Mouse (Mus musculus) heart, postnatal 0 days (tissue): ENCODE results near the gene 1700010I14Rik. TPM values are rescaled to one million over a fixed set of nuclear protein-coding genes. Genes with fewer than 3 reads are reported as not detected.

Experiments used
- ATAC-seq: fragments of 200-750 bp; cut with Nextera tagmentation; 2 replicates; pipeline ENCODE4 v1.8.0; 2017; ENCODE audit warnings: low read depth, moderate number of reproducible peaks, moderate library complexity; ENCODE audit not compliant: insufficient read depth
- DNase-seq: peaks from one replicate; pipeline ENCODE4 v3.0.0-alpha.2; 2016; ENCODE audit warnings: low spot score
- H3K27ac ChIP-seq: fragments of 300-500 bp; sonication (generic); 2 replicates; pipeline ENCODE4 v1.5.1; 2014; ENCODE audit warnings: low read depth, mild to moderate bottlenecking
- H3K27me3 ChIP-seq: fragments of 300-500 bp; sonication (generic); 2 replicates; pipeline ENCODE4 v1.6.1; 2014; ENCODE audit warnings: low read length, mixed read lengths; ENCODE audit not compliant: control insufficient read depth, insufficient read depth
- H3K36me3 ChIP-seq: fragments of 300-500 bp; sonication (generic); replicated peaks from 2 replicates; pipeline ENCODE4 v1.6.1; 2014; ENCODE audit warnings: low read length, mixed read lengths; ENCODE audit not compliant: control insufficient read depth, insufficient read depth
- H3K4me1 ChIP-seq: fragments of 300-500 bp; sonication (generic); 2 replicates; pipeline ENCODE4 v1.6.1; 2014; ENCODE audit warnings: antibody characterized with exemption; ENCODE audit not compliant: control insufficient read depth, insufficient read depth
- H3K4me2 ChIP-seq: fragments of 300-500 bp; sonication (generic); 2 replicates; pipeline ENCODE4 v1.6.1; 2014; ENCODE audit warnings: low read depth, mild to moderate bottlenecking, low read length, moderate library complexity
- H3K4me3 ChIP-seq: fragments of 300-500 bp; sonication (generic); 2 replicates; pipeline ENCODE4 v1.5.1; 2014; ENCODE audit warnings: low read depth, low read length
- H3K9ac ChIP-seq: fragments of 300-500 bp; sonication (generic); replicated peaks from 2 replicates; pipeline ENCODE4 v1.6.1; 2014; ENCODE audit warnings: low read depth, low read length, mixed read lengths
- H3K9me3 ChIP-seq: fragments of 300-500 bp; sonication (generic); replicated peaks from 2 replicates; pipeline ENCODE4 v1.6.1; 2016; ENCODE audit warnings: low read length; ENCODE audit not compliant: control insufficient read depth
- CTCF ChIP-seq: IDR thresholded peaks from 2 replicates; pipeline ENCODE4 v1.5.1; 2016; ENCODE audit warnings: antibody characterized with exemption, control low read depth, low read depth
- EP300 ChIP-seq: IDR thresholded peaks from 2 replicates; pipeline ENCODE4 v1.6.1; 2016; ENCODE audit warnings: antibody characterized with exemption, low read depth
- WGBS: fragments of 180-500 bp; shearing (Covaris S2); extraction: QIAGEN DNeasy Blood & Tissue Kit; methylation state at CpG from one replicate; pipeline ENCODE4 v1.1.7; 2014; 5-methylcytosine and 5-hydroxymethylcytosine counted together
- polyA plus RNA-seq: library from polyadenylated mRNA; unstranded; fragments of >200 nt; fragmentation: Nextera tagmentation; extraction: Ambion mirVana; gene quantifications from 2 replicates; pipeline ENCODE4 v1.2.1, GENCODE M21; 2015
- total RNA-seq: library from RNA; depleted of rRNA; stranded (reverse); fragments of >200 nt; gene quantifications from 2 replicates; pipeline ENCODE4 v1.2.3, GENCODE M21; 2014; ENCODE audit warnings: low replicate concordance

1700010I14Rik gene
- total and polyA plus RNA-seq, 2 experiments from 2014 or later = 0.08 TPM; not detected in 1

GRCm38 (mm10) chr17:9031241-9032141 is 43.4 kb downstream of the 1700010I14Rik start:
- Histone ChIP-seq H3K9ac (no peak overlapping the region), H3K4me1 (0 out of 2 replicates have a peak, but pooled peaks cover 4% of the 10 kb centered on the region), H3K4me3 (peak overlapping the region; percentile 22), H3K27ac (no peak overlapping the region), H3K27me3 (peaks cover 6% of the 10 kb centered on the region; the same call in 1 of the 2 replicates), H3K9me3 (no peaks in the 10 kb centered on the region), H3K4me2 (peak overlapping the region; percentile 48), H3K36me3 (no peaks in the 10 kb centered on the region)
- DNase-seq = peak; percentile 69
- 9% methylated on average over 24 of the region's 24 CpGs for WGBS
- ATAC-seq = peak; percentile 90
- TF ChIP-seq EP300 (no peak), CTCF (peak; percentile 91)

DNA sequence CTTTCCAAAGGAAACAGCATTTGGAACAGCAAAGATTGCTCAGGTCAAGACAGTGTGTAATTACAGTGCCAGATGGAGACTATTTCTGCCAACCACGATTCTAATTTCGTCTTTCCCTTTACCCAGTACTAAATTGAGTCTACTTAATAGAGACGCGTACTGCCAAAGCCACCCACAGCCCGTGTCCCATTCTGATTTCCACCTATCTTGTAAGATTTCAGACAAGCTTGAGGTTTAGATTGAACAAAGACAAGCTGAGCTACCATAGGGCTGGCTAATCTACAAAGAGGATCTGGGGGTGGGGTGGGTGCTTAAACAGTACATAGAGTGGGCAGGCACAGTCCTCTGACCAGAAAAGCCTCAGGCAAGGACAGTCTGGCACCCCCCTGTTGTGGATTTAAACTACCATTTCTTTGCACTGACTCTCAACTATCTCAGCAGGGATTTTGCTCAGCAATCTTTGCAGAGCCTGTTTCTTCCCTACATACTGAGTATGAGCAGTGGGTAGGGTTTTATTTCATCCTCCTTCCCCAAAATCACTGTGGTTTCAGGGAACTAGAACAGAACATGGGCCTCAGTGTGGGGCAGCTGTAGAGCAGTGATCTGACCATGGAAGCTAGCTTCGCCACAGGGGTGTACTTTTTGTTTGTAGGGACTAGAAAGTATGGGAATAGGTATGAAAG is 44.4 kb downstream of the 1700010I14Rik start:
- H3K4me3 ChIP-seq = no peak overlapping the region
- no peak overlapping the region for H3K27ac ChIP-seq
- DNase-seq = no peak
- no peaks in the 10 kb centered on the region for H3K9me3 ChIP-seq
- H3K27me3 ChIP-seq = peaks cover 10% of the 10 kb centered on the region; the same call in 1 of the 2 replicates
- H3K9ac ChIP-seq = no peak overlapping the region
- peak overlapping the region; percentile 48 for H3K4me2 ChIP-seq
- H3K4me1 ChIP-seq = 0 out of 2 replicates have a peak, but pooled peaks cover 4% of the 10 kb centered on the region
- WGBS = 42% methylated on average over 6 of the region's 6 CpGs
- TF ChIP-seq EP300 (no peak), CTCF (no peak)
- H3K36me3 ChIP-seq = no peaks in the 10 kb centered on the region
- ATAC-seq = no peak

GRCm38 (mm10) chr17:9033511-9033910 is 45.4 kb downstream of the 1700010I14Rik start:
- 81% methylated on average over 5 of the region's 5 CpGs for WGBS
- H3K27me3 ChIP-seq = peaks cover 10% of the 10 kb centered on the region; the same call in 1 of the 2 replicates
- 0 out of 2 replicates have a peak, but pooled peaks cover 4% of the 10 kb centered on the region for H3K4me1 ChIP-seq
- no peak overlapping the region for H3K27ac ChIP-seq
- DNase-seq (no peak), ATAC-seq (no peak)
- H3K9ac ChIP-seq = no peak overlapping the region
- H3K36me3 ChIP-seq = no peaks in the 10 kb centered on the region
- H3K4me2 ChIP-seq = no peak overlapping the region
- H3K9me3 ChIP-seq = no peaks in the 10 kb centered on the region
- TF ChIP-seq EP300 (no peak), CTCF (no peak)
- no peak overlapping the region for H3K4me3 ChIP-seq

DNA sequence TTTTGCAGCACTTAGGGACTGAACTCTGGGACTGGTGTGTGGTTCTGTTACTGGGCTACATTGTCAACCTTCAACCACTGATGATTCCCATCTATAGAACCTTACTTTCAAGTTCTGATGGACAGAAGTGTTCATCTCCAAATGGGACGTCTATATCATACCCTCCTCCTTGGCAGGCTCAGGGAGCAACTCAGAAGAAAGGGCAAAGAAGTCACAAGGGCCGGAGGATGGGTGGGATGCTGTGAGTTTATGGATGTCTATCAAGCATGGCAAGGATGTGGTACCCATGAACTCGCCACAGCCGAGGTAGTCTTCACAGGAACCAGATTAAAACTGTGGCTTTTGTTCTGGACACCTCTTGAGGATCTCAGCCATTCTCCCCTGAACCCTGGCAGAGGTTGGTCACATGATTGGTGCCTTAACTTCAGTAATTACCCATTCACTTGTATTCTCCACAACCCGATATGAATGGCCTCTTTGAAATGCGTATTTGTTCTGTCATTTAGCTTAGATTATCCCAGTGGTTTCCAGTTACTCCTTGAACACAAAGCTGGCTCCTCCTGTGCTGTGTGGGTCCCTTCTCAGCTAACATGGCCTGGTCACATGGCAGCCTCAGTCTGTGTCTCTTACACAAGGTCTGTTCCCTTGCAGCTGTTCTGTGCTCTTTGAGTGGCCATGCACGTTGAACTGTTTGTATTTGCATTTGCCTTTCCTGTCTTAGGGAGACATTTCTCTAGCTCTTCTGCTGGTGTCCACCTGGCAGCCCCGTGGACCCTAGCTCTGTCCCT is 47.6 kb downstream of the 1700010I14Rik start:
- H3K27me3 ChIP-seq = peaks cover 5% of the 10 kb centered on the region; the same call in 1 of the 2 replicates
- no peaks in the 10 kb centered on the region for H3K36me3 ChIP-seq
- H3K9me3 ChIP-seq = no peaks in the 10 kb centered on the region
- ATAC-seq = no peak
- no peak overlapping the region for H3K9ac ChIP-seq
- no peak overlapping the region for H3K4me2 ChIP-seq
- no peak overlapping the region for H3K27ac ChIP-seq
- TF ChIP-seq CTCF = no peak
- TF ChIP-seq EP300 = no peak
- 65% methylated on average over 8 of the region's 8 CpGs for WGBS
- 0 out of 2 replicates have a peak, but pooled peaks cover 4% of the 10 kb centered on the region for H3K4me1 ChIP-seq
- no peak for DNase-seq
- H3K4me3 ChIP-seq = no peak overlapping the region

DNA sequence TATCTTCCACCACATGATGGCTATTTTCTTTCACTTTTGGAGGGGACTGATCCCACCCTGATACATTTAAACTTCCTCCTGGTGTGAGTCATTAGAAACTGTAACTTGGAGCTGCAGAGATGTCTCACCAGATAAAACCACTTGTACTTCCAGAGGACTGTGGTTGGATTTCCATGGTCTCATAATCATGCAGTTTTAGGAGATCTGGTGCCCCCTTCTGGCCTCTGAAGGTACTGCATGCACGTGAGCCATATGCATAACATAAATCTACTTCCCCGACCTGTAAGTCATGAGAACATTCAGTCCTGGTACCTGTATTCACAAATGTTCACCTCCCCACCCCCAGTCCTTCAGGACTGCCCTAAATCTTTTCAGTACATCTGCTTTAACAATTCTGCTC is 54.6 kb downstream of the 1700010I14Rik start:
- Histone ChIP-seq H3K27ac (no peak overlapping the region), H3K4me3 (no peak overlapping the region), H3K4me2 (no peak overlapping the region), H3K36me3 (no peaks in the 10 kb centered on the region), H3K27me3 (no peaks in the 10 kb centered on the region), H3K9me3 (no peaks in the 10 kb centered on the region), H3K9ac (no peak overlapping the region), H3K4me1 (no peaks in the 10 kb centered on the region)
- WGBS = 51% methylated on average over 2 of the region's 2 CpGs
- no peak for ATAC-seq
- no peak for TF ChIP-seq EP300
- TF ChIP-seq CTCF = peak; percentile 46
- DNase-seq = no peak
